Mouse (Mus musculus): Measurements from ENCODE around the gene Snn. TPM values are rescaled to one million over a fixed set of nuclear protein-coding genes. Genes with fewer than 3 reads are reported as not detected.

Gene Snn
- polyA plus RNA-seq, 1 experiment from 2014 or later: 104 TPM

GRCm38 (mm10) chr16:11028206-11028605 is 32.5 kb upstream of the Snn start:
- no peak overlapping the region for H3K9ac ChIP-seq
- no peak overlapping the region for H3K27ac ChIP-seq
- WGBS: 84% methylated on average over 7 of the region's 7 CpGs
- H3K9me3 ChIP-seq: no peaks in the 10 kb centered on the region
- no peak overlapping the region for H3K4me3 ChIP-seq (replicated peaks)
- no peak for ATAC-seq (ENCODE audit: low FRiP score)
- H3K27me3 ChIP-seq: no peaks in the 10 kb centered on the region
- no peaks in the 10 kb centered on the region for H3K36me3 ChIP-seq (replicated peaks)
- no peak overlapping the region for H3K4me2 ChIP-seq
- H3K4me1 ChIP-seq: no peaks in the 10 kb centered on the region

GRCm38 (mm10) chr16:11030844-11031243 is 29.9 kb upstream of the Snn start:
- no peaks in the 10 kb centered on the region for H3K4me1 ChIP-seq
- no peak for ATAC-seq (ENCODE audit: low FRiP score)
- H3K9me3 ChIP-seq: no peaks in the 10 kb centered on the region
- H3K27ac ChIP-seq: no peak overlapping the region
- no peak overlapping the region for H3K9ac ChIP-seq
- WGBS: 80% methylated on average over 4 of the region's 4 CpGs
- H3K36me3 ChIP-seq (replicated peaks): no peaks in the 10 kb centered on the region
- no peaks in the 10 kb centered on the region for H3K27me3 ChIP-seq
- H3K4me3 ChIP-seq (replicated peaks): no peak overlapping the region
- H3K4me2 ChIP-seq: no peak overlapping the region

GRCm38 (mm10) chr16:11031320-11031719 is 29.4 kb upstream of the Snn start:
- no peaks in the 10 kb centered on the region for H3K9me3 ChIP-seq
- no peak overlapping the region for H3K4me2 ChIP-seq
- H3K27me3 ChIP-seq: no peaks in the 10 kb centered on the region
- H3K4me3 ChIP-seq (replicated peaks): no peak overlapping the region
- no peaks in the 10 kb centered on the region for H3K36me3 ChIP-seq (replicated peaks)
- WGBS: 78% methylated on average over 3 of the region's 3 CpGs
- H3K27ac ChIP-seq: no peak overlapping the region
- peaks cover 3% of the 10 kb centered on the region; the same call in 1 of the 2 replicates for H3K4me1 ChIP-seq
- ATAC-seq (ENCODE audit: low FRiP score): no peak
- H3K9ac ChIP-seq: no peak overlapping the region

DNA sequence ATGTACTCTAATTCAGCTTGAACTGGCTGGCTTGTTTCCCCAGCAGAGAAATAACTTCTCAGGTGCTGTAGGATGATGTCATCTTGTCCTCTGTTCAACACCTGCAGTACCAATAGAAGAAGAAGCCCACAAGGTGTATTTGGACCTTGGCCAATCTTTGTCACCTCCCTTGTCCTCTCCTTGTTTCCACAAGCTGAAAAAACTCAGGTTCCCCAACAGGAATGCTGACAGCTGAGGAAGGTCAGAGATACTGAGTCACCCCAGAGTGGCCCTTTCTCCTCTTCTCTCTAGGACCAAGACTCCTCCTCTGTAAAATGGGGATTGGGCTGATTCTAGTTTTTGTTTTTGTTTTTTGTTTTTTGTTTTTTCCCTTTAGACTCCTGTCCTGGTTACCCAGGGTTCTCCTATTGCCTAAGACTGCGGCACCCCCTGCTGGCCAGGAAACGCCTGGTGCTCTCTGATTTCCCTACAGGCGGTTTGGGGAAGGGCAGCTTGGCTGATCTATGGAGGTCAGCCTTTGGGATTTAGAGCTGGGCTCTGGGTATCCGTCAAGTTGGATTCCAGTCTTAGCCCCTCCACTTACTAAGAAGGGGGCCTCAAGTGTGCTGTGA is 26.4 kb upstream of the Snn start:
- WGBS: 2% methylated on average over 4 of the region's 4 CpGs
- peak; percentile 43; the same call in 1 of the 2 replicates for ATAC-seq (ENCODE audit: low FRiP score)
- H3K27me3 ChIP-seq: no peaks in the 10 kb centered on the region
- no peak overlapping the region for H3K27ac ChIP-seq
- no peak overlapping the region for H3K9ac ChIP-seq
- no peaks in the 10 kb centered on the region for H3K36me3 ChIP-seq (replicated peaks)
- no peak overlapping the region for H3K4me2 ChIP-seq
- no peaks in the 10 kb centered on the region for H3K9me3 ChIP-seq
- peaks cover 4% of the 10 kb centered on the region; the same call in 1 of the 2 replicates for H3K4me1 ChIP-seq
- no peak overlapping the region for H3K4me3 ChIP-seq (replicated peaks)

- Histone ChIP-seq H3K9me3 (no peaks in the 10 kb centered on the region), H3K4me1 (peaks cover 4% of the 10 kb centered on the region; the same call in 1 of the 2 replicates), H3K27me3 (no peaks in the 10 kb centered on the region), H3K36me3 (replicated peaks) (no peaks in the 10 kb centered on the region), H3K4me3 (replicated peaks) (no peak overlapping the region), H3K27ac (no peak overlapping the region), H3K9ac (no peak overlapping the region), H3K4me2 (no peak overlapping the region)
- 87% methylated on average over 9 of the region's 9 CpGs for WGBS
- ATAC-seq (ENCODE audit: low FRiP score): no peak
Observed at GRCm38 (mm10) chr16:11035273-11035672, 25.5 kb upstream of the Snn start.

DNA sequence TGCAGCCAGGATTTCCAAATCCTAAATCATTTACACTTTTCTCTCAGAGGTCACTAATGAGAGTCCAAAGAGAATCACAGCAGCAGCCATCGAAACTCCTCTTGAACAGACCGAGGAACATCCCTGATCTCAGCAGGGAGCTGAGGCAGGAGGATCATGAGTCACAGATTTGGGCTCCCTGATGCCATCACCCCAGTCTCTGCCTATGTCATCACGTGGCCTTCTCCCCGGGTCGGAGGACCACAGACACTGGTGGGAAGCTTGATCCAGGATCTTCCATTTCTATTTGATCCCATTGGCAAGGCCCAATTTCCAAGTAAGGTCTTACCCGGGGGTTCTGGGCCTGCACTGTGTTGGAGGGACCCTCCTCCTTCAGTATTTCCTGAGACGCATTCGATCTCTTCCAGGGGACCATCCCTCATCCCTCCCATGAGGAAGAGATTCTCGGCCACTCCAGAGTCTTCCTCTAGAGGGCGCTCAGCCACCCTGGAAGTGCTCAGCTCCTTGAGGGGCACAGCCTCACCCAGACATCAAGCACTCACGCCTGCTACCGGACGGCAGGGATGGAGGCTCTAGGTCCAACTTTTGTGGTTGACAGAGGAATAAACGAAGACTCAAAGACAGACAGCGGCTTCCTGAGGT is 24.8 kb upstream of the Snn start:
- no peak overlapping the region for H3K9ac ChIP-seq
- H3K4me1 ChIP-seq: peaks cover 4% of the 10 kb centered on the region; the same call in 1 of the 2 replicates
- H3K9me3 ChIP-seq: no peaks in the 10 kb centered on the region
- ATAC-seq (ENCODE audit: low FRiP score): peak; percentile 74
- 0 out of 2 replicates have a peak overlapping the region, but pooled peaks have one; percentile 10 for H3K4me2 ChIP-seq
- WGBS: 24% methylated on average over 15 of the region's 15 CpGs
- no peak overlapping the region for H3K27ac ChIP-seq
- H3K36me3 ChIP-seq (replicated peaks): no peaks in the 10 kb centered on the region
- no peaks in the 10 kb centered on the region for H3K27me3 ChIP-seq
- no peak overlapping the region for H3K4me3 ChIP-seq (replicated peaks)

DNA sequence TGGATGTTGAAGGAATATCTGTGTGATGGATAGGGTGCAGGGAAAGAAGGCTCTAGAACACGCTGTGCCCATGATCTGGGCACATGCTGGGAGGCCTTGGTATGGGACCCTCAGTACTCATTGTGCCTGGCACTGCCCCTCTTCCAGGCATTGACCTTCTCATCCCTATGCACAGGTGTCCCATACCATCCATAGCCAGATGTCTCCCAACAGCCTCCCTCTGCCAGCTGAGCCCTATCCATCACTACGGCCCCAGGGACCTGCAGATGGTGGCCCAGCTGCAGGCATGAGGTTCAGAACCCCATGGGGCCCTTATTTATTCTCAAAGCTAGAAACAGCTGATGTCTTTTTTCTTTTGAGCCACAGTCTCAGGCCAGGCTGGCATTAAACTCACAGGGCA is 20.1 kb upstream of the Snn start:
- H3K4me1 ChIP-seq: peaks cover 4% of the 10 kb centered on the region; the same call in 1 of the 2 replicates
- ATAC-seq (ENCODE audit: low FRiP score): no peak
- 52% methylated on average over 2 of the region's 2 CpGs for WGBS
- H3K4me2 ChIP-seq: no peak overlapping the region
- no peaks in the 10 kb centered on the region for H3K9me3 ChIP-seq
- H3K27me3 ChIP-seq: no peaks in the 10 kb centered on the region
- no peak overlapping the region for H3K27ac ChIP-seq
- H3K9ac ChIP-seq: no peak overlapping the region
- no peaks in the 10 kb centered on the region for H3K36me3 ChIP-seq (replicated peaks)
- no peak overlapping the region for H3K4me3 ChIP-seq (replicated peaks)

DNA sequence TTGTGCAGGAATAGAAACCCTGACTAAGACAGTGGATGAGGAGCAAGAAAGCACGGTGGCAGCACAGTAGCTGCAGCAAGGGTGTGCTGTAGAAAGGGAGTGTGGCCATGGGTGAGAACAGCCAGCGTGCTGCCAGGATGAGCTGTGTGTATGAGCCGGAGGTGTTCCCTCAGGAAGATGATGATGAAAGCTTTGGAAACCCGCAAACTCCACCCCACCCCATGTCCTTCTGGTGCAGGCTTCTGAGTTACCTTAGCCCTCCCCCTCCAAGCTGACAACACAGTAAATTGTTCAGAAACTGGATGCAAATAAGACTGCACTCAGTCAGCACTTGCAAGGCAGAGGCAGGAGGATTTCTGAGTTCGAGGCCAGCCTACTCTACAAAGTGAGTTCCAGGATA is 17.5 kb upstream of the Snn start:
- H3K9me3 ChIP-seq: no peaks in the 10 kb centered on the region
- ATAC-seq (ENCODE audit: low FRiP score): no peak
- no peaks in the 10 kb centered on the region for H3K27me3 ChIP-seq
- no peak overlapping the region for H3K4me3 ChIP-seq (replicated peaks)
- H3K4me2 ChIP-seq: no peak overlapping the region
- H3K27ac ChIP-seq: no peak overlapping the region
- no peaks in the 10 kb centered on the region for H3K4me1 ChIP-seq
- 91% methylated on average over 5 of the region's 5 CpGs for WGBS
- H3K9ac ChIP-seq: no peak overlapping the region
- no peaks in the 10 kb centered on the region for H3K36me3 ChIP-seq (replicated peaks)

GRCm38 (mm10) chr16:11046437-11046836 is 14.3 kb upstream of the Snn start:
- H3K4me3 ChIP-seq (replicated peaks): no peak overlapping the region
- no peaks in the 10 kb centered on the region for H3K4me1 ChIP-seq
- no peaks in the 10 kb centered on the region for H3K9me3 ChIP-seq
- no peak overlapping the region for H3K27ac ChIP-seq
- H3K4me2 ChIP-seq: no peak overlapping the region
- no peak for ATAC-seq (ENCODE audit: low FRiP score)
- WGBS: 78% methylated on average over 7 of the region's 7 CpGs
- H3K27me3 ChIP-seq: no peaks in the 10 kb centered on the region
- no peaks in the 10 kb centered on the region for H3K36me3 ChIP-seq (replicated peaks)
- no peak overlapping the region for H3K9ac ChIP-seq

DNA sequence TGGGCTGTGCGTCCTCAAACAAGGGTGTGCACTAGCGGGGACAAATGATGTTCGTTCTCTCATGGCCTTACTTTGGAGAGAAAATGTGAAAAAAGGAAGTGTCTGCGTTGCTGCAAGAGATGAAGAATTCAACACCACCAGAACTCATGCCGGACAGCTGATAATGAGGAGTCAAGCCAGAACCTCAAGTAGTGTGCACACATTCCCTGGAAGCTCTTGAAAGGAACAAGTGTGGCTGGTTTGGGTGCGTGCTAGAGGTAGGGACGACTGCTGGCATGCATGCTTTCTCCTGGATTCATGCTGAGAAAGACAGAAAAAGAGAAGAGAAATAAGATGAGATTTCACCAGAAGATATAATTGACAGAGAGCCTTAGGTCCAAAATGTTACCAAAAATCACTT is 13.6 kb upstream of the Snn start:
- Histone ChIP-seq H3K36me3 (replicated peaks) (no peaks in the 10 kb centered on the region), H3K4me2 (no peak overlapping the region), H3K4me1 (no peaks in the 10 kb centered on the region), H3K9ac (no peak overlapping the region), H3K27ac (no peak overlapping the region), H3K9me3 (no peaks in the 10 kb centered on the region), H3K27me3 (no peaks in the 10 kb centered on the region), H3K4me3 (replicated peaks) (no peak overlapping the region)
- no peak for ATAC-seq (ENCODE audit: low FRiP score)
- 89% methylated on average over 7 of the region's 7 CpGs for WGBS

DNA sequence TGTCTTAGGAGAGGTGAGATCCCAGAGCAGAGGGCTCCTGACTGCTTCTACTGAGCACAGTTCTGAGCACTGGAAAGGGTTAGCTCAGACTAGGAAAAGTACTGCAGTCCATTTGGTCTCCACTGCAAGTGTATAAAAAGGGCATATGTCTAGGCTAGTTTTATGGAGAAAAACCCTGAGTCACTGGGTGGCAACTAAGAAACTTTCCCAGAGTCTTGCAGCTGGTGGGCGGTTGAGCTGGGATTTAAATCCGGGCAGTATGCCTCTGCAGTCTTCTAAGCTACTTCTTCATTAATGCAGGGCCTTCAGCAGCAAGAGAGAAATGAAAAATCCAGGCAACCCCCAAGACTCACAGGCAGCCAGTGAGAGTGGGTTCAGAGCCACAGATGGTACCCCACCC is 10.5 kb upstream of the Snn start:
- Histone ChIP-seq H3K4me2 (no peak overlapping the region), H3K9ac (no peak overlapping the region), H3K9me3 (no peaks in the 10 kb centered on the region), H3K4me1 (no peaks in the 10 kb centered on the region), H3K4me3 (replicated peaks) (no peak overlapping the region), H3K36me3 (replicated peaks) (no peaks in the 10 kb centered on the region), H3K27ac (no peak overlapping the region), H3K27me3 (no peaks in the 10 kb centered on the region)
- ATAC-seq (ENCODE audit: low FRiP score): no peak
- 93% methylated on average over 2 of the region's 2 CpGs for WGBS

GRCm38 (mm10) chr16:11051134-11051533 is 9.6 kb upstream of the Snn start:
- ATAC-seq (ENCODE audit: low FRiP score): no peak
- WGBS: 90% methylated on average over 11 of the region's 11 CpGs
- H3K4me3 ChIP-seq (replicated peaks): no peak overlapping the region

DNA sequence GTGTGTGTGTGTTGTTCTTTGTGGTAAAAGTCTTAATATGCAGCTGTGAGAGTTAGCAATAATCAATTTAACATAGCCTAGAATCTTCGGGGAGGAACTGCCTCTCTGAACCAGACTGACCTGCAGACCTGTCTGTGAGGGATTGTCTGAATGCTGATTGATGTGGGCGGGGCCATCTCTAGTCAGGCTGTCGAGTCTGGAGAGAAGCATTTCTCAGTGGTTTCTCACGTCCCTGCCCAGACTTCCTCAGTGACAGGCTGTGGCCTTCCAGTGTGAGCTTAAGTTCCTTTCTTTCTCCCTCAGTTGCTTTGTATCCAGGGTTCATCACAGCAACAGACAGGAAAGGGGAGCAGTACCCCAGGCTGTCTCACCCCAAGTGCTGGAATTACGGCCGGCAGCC is 6.3 kb upstream of the Snn start:
- 67% methylated on average over 6 of the region's 6 CpGs for WGBS

More at GRCm38 (mm10) chr16:11051134-11051533, 9.6 kb upstream of the Snn start:
- Histone ChIP-seq H3K4me1 (no peaks in the 10 kb centered on the region), H3K4me2 (no peak overlapping the region), H3K9ac (no peak overlapping the region), H3K27ac (no peak overlapping the region), H3K9me3 (no peaks in the 10 kb centered on the region), H3K27me3 (no peaks in the 10 kb centered on the region), H3K36me3 (replicated peaks) (no peaks in the 10 kb centered on the region)

More for the DNA sequence above, 6.3 kb upstream of the Snn start:
- Histone ChIP-seq H3K4me3 (replicated peaks) (no peak overlapping the region), H3K27me3 (no peaks in the 10 kb centered on the region), H3K27ac (no peak overlapping the region), H3K9me3 (no peaks in the 10 kb centered on the region), H3K36me3 (replicated peaks) (no peaks in the 10 kb centered on the region), H3K4me1 (no peaks in the 10 kb centered on the region), H3K9ac (no peak overlapping the region), H3K4me2 (no peak overlapping the region)
- no peak for ATAC-seq (ENCODE audit: low FRiP score)

Measured in forebrain, embryonic 12.5 days (tissue).